Comparison of ENCODE assay signal across 8 mouse cellular contexts in the genomic region with DNA sequence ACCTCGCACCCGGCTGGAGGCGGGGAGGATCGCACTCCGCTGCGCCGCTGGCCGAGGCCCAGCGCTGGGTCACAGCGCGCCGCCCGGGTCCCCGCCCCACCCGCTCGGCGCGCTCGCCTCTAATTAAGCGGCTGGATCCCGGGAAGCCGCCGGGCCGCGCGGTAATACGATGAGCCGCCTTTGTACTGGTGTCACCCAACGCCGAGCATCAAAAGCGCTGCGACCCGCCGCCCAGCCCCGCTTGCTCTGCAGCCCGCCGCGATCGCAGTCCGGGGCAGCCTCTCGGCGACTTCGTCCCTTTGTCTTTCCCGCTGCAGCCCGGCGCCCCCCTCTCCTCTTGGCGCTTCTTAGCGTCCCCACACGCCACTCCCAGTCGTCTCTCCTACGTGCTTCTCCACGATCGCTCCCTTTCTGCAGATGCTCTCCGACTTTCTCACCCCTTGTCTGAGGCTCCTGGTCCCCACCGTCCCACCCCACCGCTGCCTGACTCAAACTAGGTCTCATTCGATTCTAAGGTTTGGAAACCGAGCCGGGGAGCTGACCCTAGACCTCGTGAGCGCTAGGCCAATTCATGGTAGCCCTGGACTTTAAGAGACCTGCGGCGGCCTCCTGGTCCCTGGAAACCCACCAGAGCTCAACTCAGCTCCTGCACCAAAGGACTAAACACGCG. TPM values are rescaled to one million over a fixed set of nuclear protein-coding genes. Genes with fewer than 3 reads are reported as not detected.
DNase-seq lines count a peak whose midpoint lies in the region; ATAC-seq and TF ChIP-seq lines count a peak whose summit lies in the region.

No protein-coding gene starts in this region.

- 0 out of 2 replicates have a peak, but pooled peaks have one; percentile 13 for ATAC-seq in embryonic facial prominence, embryonic 12.5 days (ENCODE audit: insufficient number of reproducible peaks, insufficient read depth, low FRiP score, low TSS enrichment)
- no peak for ATAC-seq in hindbrain, postnatal 0 days

- no peak overlapping the region for H3K4me3 ChIP-seq in kidney, adult 2 months (ENCODE audit: insufficient read depth, low read depth, low read length)
- H3K4me3 ChIP-seq in embryonic facial prominence, embryonic 12.5 days, result peak overlapping the region; percentile 31
- H3K4me3 ChIP-seq in hindbrain, postnatal 0 days (ENCODE audit: low read length), result peak overlapping the region; percentile 25
- H3K4me3 ChIP-seq in myocyte, result no peak overlapping the region

- peak; percentile 26 for DNase-seq in kidney, adult 2 months
- no peak for DNase-seq in kidney, adult 8-10 months
- DNase-seq in hindbrain, postnatal 0 days (ENCODE audit: low spot score), result peak; percentile 39
- no peak for DNase-seq in spleen, postnatal 10 days (ENCODE audit: low spot score in 2 of 2)
- no peak for DNase-seq in cerebellum, adult 9-10 months
- no peak for DNase-seq in right cerebral cortex, adult 18-20 months

- peak overlapping the region; percentile 48 for H3K4me2 ChIP-seq in embryonic facial prominence, embryonic 12.5 days (replicated peaks)
- H3K4me2 ChIP-seq in hindbrain, postnatal 0 days (ENCODE audit: low read depth, low read length), result peak overlapping the region; percentile 48
- peak overlapping the region; percentile 52 for H3K4me2 ChIP-seq in myocyte (ENCODE audit: low read depth)

- TF ChIP-seq CTCF in kidney, adult 2 months (conservative IDR thresholded peaks at IDR 0.05; ENCODE audit: insufficient read depth, insufficient read length, low read depth, low read length), result no peak
- TF ChIP-seq CTCF in hindbrain, postnatal 0 days (IDR thresholded peaks at IDR 0.05; ENCODE audit: low read depth), result no peak

- H3K4me1 ChIP-seq in kidney, adult 2 months (ENCODE audit: control insufficient read depth, insufficient read depth, low read length), result peaks cover 2% of the 10 kb centered on the region; the same call in 1 of the 2 replicates
- H3K4me1 ChIP-seq in embryonic facial prominence, embryonic 12.5 days, result peaks cover 41% of the 10 kb centered on the region
- peaks cover 7% of the 10 kb centered on the region; the same call in 1 of the 2 replicates for H3K4me1 ChIP-seq in hindbrain, postnatal 0 days (ENCODE audit: insufficient read depth, low read length)

- H3ac ChIP-seq in myocyte (ENCODE audit: control insufficient read depth, insufficient read length), result no peak overlapping the region

- H3K9me3 ChIP-seq in embryonic facial prominence, embryonic 12.5 days, result no peaks in the 10 kb centered on the region
- no peaks in the 10 kb centered on the region for H3K9me3 ChIP-seq in hindbrain, postnatal 0 days (ENCODE audit: low read length)

- no peak overlapping the region for H3K27ac ChIP-seq in kidney, adult 2 months (ENCODE audit: insufficient read depth, low read depth, low read length)
- peak overlapping the region; percentile 57; the same call in 1 of the 2 replicates for H3K27ac ChIP-seq in embryonic facial prominence, embryonic 12.5 days
- no peak overlapping the region for H3K27ac ChIP-seq in hindbrain, postnatal 0 days

- H3K36me3 ChIP-seq in kidney, adult 2 months (ENCODE audit: control insufficient read depth, insufficient read depth, low read length), result no peaks in the 10 kb centered on the region
- H3K36me3 ChIP-seq in embryonic facial prominence, embryonic 12.5 days, result no peaks in the 10 kb centered on the region
- H3K36me3 ChIP-seq in hindbrain, postnatal 0 days (ENCODE audit: insufficient read depth, low read length), result no peaks in the 10 kb centered on the region
- H3K36me3 ChIP-seq in myocyte (ENCODE audit: control insufficient read depth, insufficient read depth), result no peaks in the 10 kb centered on the region

- no peak for TF ChIP-seq POLR2A in kidney, adult 2 months (IDR thresholded peaks at IDR 0.05; ENCODE audit: low read depth, low read length)
- TF ChIP-seq POLR2A in myocyte (IDR thresholded peaks at IDR 0.05; ENCODE audit: insufficient read length, low read depth), result no peak

- H3K27me3 ChIP-seq in kidney, adult 2 months (replicated peaks; ENCODE audit: control insufficient read depth, insufficient read depth, low read length), result peaks cover 19% of the 10 kb centered on the region
- H3K27me3 ChIP-seq in embryonic facial prominence, embryonic 12.5 days, result peaks cover 99% of the 10 kb centered on the region
- peaks cover 78% of the 10 kb centered on the region for H3K27me3 ChIP-seq in hindbrain, postnatal 0 days (ENCODE audit: insufficient read depth, low read length)
- H3K27me3 ChIP-seq in myocyte (ENCODE audit: control insufficient read depth, insufficient read depth, insufficient read length), result peaks cover 40% of the 10 kb centered on the region

- H3K9ac ChIP-seq in embryonic facial prominence, embryonic 12.5 days, result peak overlapping the region; percentile 45
- H3K9ac ChIP-seq in hindbrain, postnatal 0 days (replicated peaks; ENCODE audit: low read length), result 0 out of 2 replicates have a peak overlapping the region, but pooled peaks have one; percentile 13

- 2% methylated on average over 65 of the region's 65 CpGs for WGBS in kidney, adult 2 months
- under 1% methylated on average over 64 of the region's 65 CpGs for WGBS in embryonic facial prominence, embryonic 12.5 days
- 1% methylated on average over 65 of the region's 65 CpGs for WGBS in hindbrain, postnatal 0 days

- no peaks in the 10 kb centered on the region for H3K79me2 ChIP-seq in myocyte (ENCODE audit: control insufficient read depth, insufficient read depth)

TF ChIP-seq in myocyte, 11 proteins besides CTCF, POLR2A, EP300 and RAD21:
- no peak for TF ChIP-seq E2F4 (IDR thresholded peaks at IDR 0.05; ENCODE audit: insufficient read depth)
- no peak for TF ChIP-seq MYOG (IDR thresholded peaks at IDR 0.05; ENCODE audit: control insufficient read depth in 1 of 3, insufficient read depth in 1 of 3, insufficient read length in 2 of 3, low read depth in 2 of 3)
- TF ChIP-seq MAX (IDR thresholded peaks at IDR 0.05; ENCODE audit: low read depth), result no peak
- TF ChIP-seq POLR2AphosphoS2 (IDR thresholded peaks at IDR 0.05; ENCODE audit: insufficient read length, low read depth), result no peak
- no peak for TF ChIP-seq CEBPB (IDR thresholded peaks at IDR 0.05; ENCODE audit: insufficient read depth, poor library complexity, severe bottlenecking)
- no peak for TF ChIP-seq USF1 (IDR thresholded peaks at IDR 0.05; ENCODE audit: low read depth)
- no peak for TF ChIP-seq REST (IDR thresholded peaks at IDR 0.05; ENCODE audit: insufficient read depth, insufficient read length)
- TF ChIP-seq TCF3 (IDR thresholded peaks at IDR 0.05; ENCODE audit: insufficient read length, low read depth), result no peak
- TF ChIP-seq MYOD1 (IDR thresholded peaks at IDR 0.05; ENCODE audit: control insufficient read depth in 1 of 3, insufficient read length in 2 of 3, low read depth in 2 of 3), result no peak
- no peak for TF ChIP-seq SRF (IDR thresholded peaks at IDR 0.05; ENCODE audit: control insufficient read depth, insufficient read length, low read depth)
- TF ChIP-seq TCF12 (IDR thresholded peaks at IDR 0.05; ENCODE audit: insufficient read depth, poor library complexity, severe bottlenecking), result no peak

RNA-seq across cellular contexts. Expression of gene Pax7, which starts 11.7 kb away (rescaled TPM):
- 0.06 TPM in 1 of 2 replicates, not detected in the other for polyA plus RNA-seq in kidney, adult 2 months (2012; rRNA removed)
- polyA plus RNA-seq in embryonic facial prominence, embryonic 12.5 days (2016; fragmentation: Nextera tagmentation; extraction: Ambion mirVana), result 1.3 and 1.4 TPM in 2 replicates
- 2.6 and 3.6 TPM in 2 replicates for total RNA-seq in hindbrain, postnatal 0 days (2014; rRNA removed)
- 0.30 and 0.41 TPM in 2 replicates for polyA plus RNA-seq in hindbrain, postnatal 0 days (2015; fragmentation: Nextera tagmentation; extraction: Ambion mirVana)
- polyA plus RNA-seq in myocyte (2012; fragmentation: generic; extraction: Trizol), result 0.37 TPM

Comparison
In these comparisons a context has a peak if more than half of its experiments do, and no peak if none do; other contexts are left out.
1. DNase-seq: peak in kidney, adult 2 months (single experiment) and hindbrain, postnatal 0 days (single experiment); none in kidney, adult 8-10 months (0 of 2), spleen, postnatal 10 days (0 of 2), cerebellum, adult 9-10 months (single experiment) and right cerebral cortex, adult 18-20 months (single experiment).
2. H3K4me3 ChIP-seq: peak in embryonic facial prominence, embryonic 12.5 days (single experiment) and hindbrain, postnatal 0 days (single experiment); none in kidney, adult 2 months (single experiment) and myocyte (single experiment).
3. Peak in every context shown above with its lines, with median percentiles within 50 percentile points of each other: H3K4me2 ChIP-seq.